Mouse (Mus musculus): Measurements from ENCODE around the gene Cntn4. TPM values are rescaled to one million over a fixed set of nuclear protein-coding genes. Genes with fewer than 3 reads are reported as not detected.
"Not testable (repeated sequence)": the region's sequence is repeated elsewhere in the genome, so short reads cannot be mapped to it uniquely, and the experiment has no call there.

Cntn4 gene
- polyA plus RNA-seq, 1 experiment from 2014 or later: 37.6 TPM

- H3K9me3 ChIP-seq (replicated peaks): no peaks in the 10 kb centered on the region
- H3K36me3 ChIP-seq: no peaks in the 10 kb centered on the region
- no peak overlapping the region for H3K4me2 ChIP-seq
- H3K27me3 ChIP-seq (replicated peaks): no peaks in the 10 kb centered on the region
- H3K9ac ChIP-seq (replicated peaks): no peak overlapping the region
- ATAC-seq (ENCODE audit: low FRiP score): no peak
- WGBS: 17% methylated on average over 1 of the region's 1 CpGs
- H3K4me3 ChIP-seq (replicated peaks): no peak overlapping the region
- H3K27ac ChIP-seq (replicated peaks): no peak overlapping the region
- no peaks in the 10 kb centered on the region for H3K4me1 ChIP-seq
Measured at GRCm38 (mm10) chr6:106335066-106335465, 657.6 kb downstream of the Cntn4 start.

GRCm38 (mm10) chr6:106336805-106337204, 659.3 kb downstream of the Cntn4 start:
- Histone ChIP-seq H3K4me3 (replicated peaks) (no peak overlapping the region), H3K9me3 (replicated peaks) (no peaks in the 10 kb centered on the region), H3K4me2 (no peak overlapping the region), H3K4me1 (no peaks in the 10 kb centered on the region), H3K27ac (replicated peaks) (no peak overlapping the region), H3K27me3 (replicated peaks) (no peaks in the 10 kb centered on the region), H3K9ac (replicated peaks) (no peak overlapping the region), H3K36me3 (no peaks in the 10 kb centered on the region)
- no peak for ATAC-seq (ENCODE audit: low FRiP score)
- WGBS: 87% methylated on average over 3 of the region's 3 CpGs

DNA sequence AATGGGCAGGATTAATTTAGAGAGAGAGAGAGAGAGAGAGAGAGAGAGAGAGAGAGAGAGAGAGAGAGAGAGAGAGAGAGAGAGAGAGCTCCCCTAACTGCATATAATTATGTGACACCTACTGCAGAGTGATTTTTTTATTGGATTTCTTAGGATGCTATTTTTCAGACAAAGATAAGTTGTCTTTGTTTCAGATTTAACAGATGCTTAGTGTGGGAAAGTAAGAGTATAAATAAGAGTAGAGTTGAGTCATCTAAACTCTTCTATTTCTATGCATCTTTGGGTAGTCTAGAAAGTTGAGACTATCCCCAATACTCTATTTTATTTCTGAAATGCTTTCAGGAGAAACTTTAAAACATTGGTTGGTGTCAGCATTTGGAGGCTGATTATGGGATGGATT, 660.4 kb downstream of the Cntn4 start:
- H3K36me3 ChIP-seq: no peaks in the 10 kb centered on the region
- no peaks in the 10 kb centered on the region for H3K4me1 ChIP-seq
- no peak overlapping the region for H3K9ac ChIP-seq (replicated peaks)
- H3K27me3 ChIP-seq (replicated peaks): no peaks in the 10 kb centered on the region
- H3K4me2 ChIP-seq: no peak overlapping the region
- no peak overlapping the region for H3K27ac ChIP-seq (replicated peaks)
- H3K4me3 ChIP-seq (replicated peaks): no peak overlapping the region
- H3K9me3 ChIP-seq (replicated peaks): no peaks in the 10 kb centered on the region
- no peak for ATAC-seq (ENCODE audit: low FRiP score)

- Histone ChIP-seq H3K9ac (replicated peaks) (no peak overlapping the region), H3K36me3 (no peaks in the 10 kb centered on the region), H3K27ac (replicated peaks) (no peak overlapping the region), H3K4me1 (no peaks in the 10 kb centered on the region), H3K27me3 (replicated peaks) (no peaks in the 10 kb centered on the region), H3K4me3 (replicated peaks) (no peak overlapping the region), H3K4me2 (no peak overlapping the region), H3K9me3 (replicated peaks) (no peaks in the 10 kb centered on the region)
- ATAC-seq (ENCODE audit: low FRiP score): no peak
Measured at GRCm38 (mm10) chr6:106341114-106341513, 663.7 kb downstream of the Cntn4 start.

DNA sequence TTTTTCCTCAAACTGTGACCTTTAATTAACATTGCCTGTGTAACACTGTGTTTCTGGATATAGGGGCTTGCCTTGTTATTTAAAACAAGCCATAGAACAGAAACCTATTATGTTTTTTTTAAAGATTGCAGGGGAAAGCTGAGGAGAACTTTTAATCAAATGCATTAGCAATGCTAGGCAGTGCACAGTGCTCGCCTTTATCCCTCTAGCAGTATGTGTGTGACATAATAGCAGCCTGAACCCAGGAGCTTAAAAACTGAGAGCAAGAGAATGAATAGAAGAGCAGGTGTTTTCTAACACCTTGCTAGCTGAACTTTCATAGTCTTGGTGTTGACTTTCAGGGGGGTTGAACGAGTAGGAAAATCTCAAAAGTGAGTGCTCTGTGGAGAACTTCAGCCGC, 672.6 kb downstream of the Cntn4 start:
- Histone ChIP-seq H3K4me1 (peaks cover 4% of the 10 kb centered on the region; the same call in 1 of the 2 replicates), H3K27me3 (replicated peaks) (no peaks in the 10 kb centered on the region), H3K4me2 (no peak overlapping the region), H3K9ac (replicated peaks) (no peak overlapping the region), H3K36me3 (no peaks in the 10 kb centered on the region), H3K4me3 (replicated peaks) (no peak overlapping the region), H3K27ac (replicated peaks) (no peak overlapping the region), H3K9me3 (replicated peaks) (no peaks in the 10 kb centered on the region)
- ATAC-seq (ENCODE audit: low FRiP score): no peak
- 43% methylated on average over 3 of the region's 3 CpGs for WGBS

GRCm38 (mm10) chr6:106351389-106351788, 673.9 kb downstream of the Cntn4 start:
- Histone ChIP-seq H3K4me2 (peak overlapping the region; percentile 9; the same call in 1 of the 2 replicates), H3K27ac (replicated peaks) (no peak overlapping the region; the same call in 1 of the 2 replicates), H3K9me3 (replicated peaks) (no peaks in the 10 kb centered on the region), H3K27me3 (replicated peaks) (no peaks in the 10 kb centered on the region), H3K36me3 (no peaks in the 10 kb centered on the region), H3K9ac (replicated peaks) (no peak overlapping the region), H3K4me1 (peaks cover 4% of the 10 kb centered on the region; the same call in 1 of the 2 replicates), H3K4me3 (replicated peaks) (no peak overlapping the region)
- ATAC-seq (ENCODE audit: low FRiP score): peak; percentile 45; the same call in 1 of the 2 replicates
- WGBS: 63% methylated on average over 2 of the region's 2 CpGs

DNA sequence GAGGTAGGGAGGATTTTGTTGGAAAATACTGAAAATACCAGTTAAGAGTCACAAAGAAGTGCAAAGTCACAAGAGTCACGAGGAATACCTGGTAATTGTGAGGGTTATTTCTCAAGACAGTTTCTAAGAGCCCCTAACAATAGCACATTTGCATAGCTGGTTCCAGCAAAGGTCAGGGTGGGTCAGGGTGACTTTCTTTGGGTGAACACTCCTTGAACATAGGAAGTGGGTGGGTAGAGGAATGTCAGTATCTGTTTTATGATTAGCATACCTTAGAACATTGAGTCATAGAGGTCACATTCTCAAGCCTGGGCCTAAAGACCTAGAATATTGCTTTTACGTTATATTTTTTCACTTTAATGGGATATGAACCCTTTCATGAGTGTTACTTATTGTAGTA, 681.3 kb downstream of the Cntn4 start:
- not testable (repeated sequence) for H3K9ac ChIP-seq (replicated peaks); H3K4me3 ChIP-seq (replicated peaks); H3K27ac ChIP-seq (replicated peaks); H3K27me3 ChIP-seq (replicated peaks); H3K36me3 ChIP-seq; H3K4me2 ChIP-seq; H3K4me1 ChIP-seq; H3K9me3 ChIP-seq (replicated peaks); ATAC-seq (ENCODE audit: low FRiP score)
- WGBS: 86% methylated on average over 2 of the region's 2 CpGs

GRCm38 (mm10) chr6:106381288-106382025, 704.0 kb downstream of the Cntn4 start:
- Histone ChIP-seq H3K27ac (replicated peaks) (no peak overlapping the region), H3K4me1 (no peaks in the 10 kb centered on the region), H3K36me3 (no peaks in the 10 kb centered on the region), H3K4me2 (no peak overlapping the region), H3K9ac (replicated peaks) (no peak overlapping the region), H3K9me3 (replicated peaks) (no peaks in the 10 kb centered on the region), H3K27me3 (replicated peaks) (no peaks in the 10 kb centered on the region), H3K4me3 (replicated peaks) (no peak overlapping the region)
- WGBS: 62% methylated on average over 6 of the region's 6 CpGs
- no peak for ATAC-seq (ENCODE audit: low FRiP score)

DNA sequence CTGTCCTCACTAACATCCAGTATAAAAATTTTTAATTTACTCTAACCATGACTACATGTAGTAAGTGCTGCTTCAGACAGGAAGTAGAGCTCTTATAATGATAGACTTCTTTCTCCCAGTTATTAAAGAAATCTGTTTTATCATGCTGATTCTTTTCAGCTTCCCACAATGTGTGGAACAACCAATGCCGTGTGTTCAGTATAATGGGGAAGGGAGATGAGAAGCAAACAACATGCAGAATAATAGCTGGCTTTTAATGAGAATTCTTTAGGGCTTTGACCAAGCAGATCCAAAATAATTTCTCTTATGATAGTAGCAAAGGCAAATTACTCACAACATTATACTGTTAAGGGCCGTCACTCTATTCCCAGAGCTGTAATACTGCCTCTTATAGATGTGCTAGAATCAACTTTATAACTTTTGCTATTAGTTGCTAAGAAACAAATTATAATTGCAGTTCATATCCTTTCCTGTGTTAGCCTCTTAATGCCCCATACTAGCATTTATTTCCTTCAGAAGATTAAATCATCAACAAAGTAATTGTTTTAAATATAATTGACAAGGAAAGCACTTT, 710.5 kb downstream of the Cntn4 start:
- no peaks in the 10 kb centered on the region for H3K27me3 ChIP-seq (replicated peaks)
- no peak overlapping the region for H3K27ac ChIP-seq (replicated peaks)

DNA sequence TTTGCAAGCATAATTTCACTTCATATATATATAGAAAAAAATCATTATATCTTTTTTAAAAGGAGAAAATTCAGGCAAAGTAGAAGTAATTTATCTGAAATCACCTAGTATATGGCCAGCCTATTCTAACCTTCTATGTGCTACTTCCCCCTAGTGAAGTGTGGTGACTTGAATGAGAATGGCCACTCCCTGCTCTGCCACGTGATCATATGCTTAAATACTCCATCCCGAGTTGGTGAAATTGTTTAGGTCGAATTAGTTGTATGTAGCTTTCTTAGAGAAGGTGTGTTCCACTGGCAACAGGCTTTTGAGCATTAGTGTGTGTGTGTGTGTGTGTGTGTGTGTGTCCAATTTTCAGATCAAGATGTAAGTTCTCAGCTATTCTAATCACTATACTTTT, 730.6 kb downstream of the Cntn4 start:
- Histone ChIP-seq H3K4me2 (no peak overlapping the region), H3K27ac (replicated peaks) (no peak overlapping the region), H3K4me1 (no peaks in the 10 kb centered on the region), H3K4me3 (replicated peaks) (no peak overlapping the region), H3K27me3 (replicated peaks) (no peaks in the 10 kb centered on the region), H3K9me3 (replicated peaks) (no peaks in the 10 kb centered on the region), H3K36me3 (no peaks in the 10 kb centered on the region), H3K9ac (replicated peaks) (no peak overlapping the region)
- no peak for ATAC-seq (ENCODE audit: low FRiP score)
- WGBS: 79% methylated on average over 3 of the region's 3 CpGs

More for the DNA sequence above, 710.5 kb downstream of the Cntn4 start:
- peak; percentile 89 for ATAC-seq (ENCODE audit: low FRiP score)
- H3K4me2 ChIP-seq: no peak overlapping the region
- H3K36me3 ChIP-seq: no peaks in the 10 kb centered on the region
- 43% methylated on average over 2 of the region's 2 CpGs for WGBS
- H3K9me3 ChIP-seq (replicated peaks): no peaks in the 10 kb centered on the region
- no peaks in the 10 kb centered on the region for H3K4me1 ChIP-seq
- no peak overlapping the region for H3K4me3 ChIP-seq (replicated peaks)
- no peak overlapping the region for H3K9ac ChIP-seq (replicated peaks)

DNA sequence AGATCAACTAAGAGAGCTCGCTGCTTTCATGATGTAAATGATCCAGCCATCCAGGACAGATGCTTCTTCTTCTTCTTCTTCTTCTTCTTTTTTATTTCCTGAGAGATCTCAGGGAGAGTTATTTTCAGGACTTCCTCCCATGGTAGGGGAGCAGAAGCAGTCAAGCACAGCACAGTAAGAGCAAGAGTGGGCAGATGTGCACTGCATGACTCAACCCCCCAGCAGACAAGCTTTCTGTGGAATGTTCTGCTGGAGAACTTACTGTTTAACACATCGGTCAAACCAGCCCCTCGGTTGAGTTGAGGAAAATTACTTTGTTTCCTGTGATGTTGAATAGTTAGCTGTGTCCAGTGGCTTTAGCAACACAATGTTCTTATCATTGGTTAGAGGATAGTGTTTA, 731.2 kb downstream of the Cntn4 start:
- Histone ChIP-seq H3K4me2 (no peak overlapping the region), H3K9me3 (replicated peaks) (no peaks in the 10 kb centered on the region), H3K4me1 (no peaks in the 10 kb centered on the region), H3K4me3 (replicated peaks) (no peak overlapping the region), H3K36me3 (no peaks in the 10 kb centered on the region), H3K27ac (replicated peaks) (no peak overlapping the region), H3K9ac (replicated peaks) (no peak overlapping the region), H3K27me3 (replicated peaks) (no peaks in the 10 kb centered on the region)
- WGBS: 75% methylated on average over 3 of the region's 3 CpGs
- ATAC-seq (ENCODE audit: low FRiP score): no peak

- Histone ChIP-seq H3K36me3 (no peaks in the 10 kb centered on the region), H3K27ac (replicated peaks) (no peak overlapping the region), H3K4me2 (no peak overlapping the region), H3K4me1 (no peaks in the 10 kb centered on the region), H3K9me3 (replicated peaks) (no peaks in the 10 kb centered on the region), H3K9ac (replicated peaks) (no peak overlapping the region), H3K27me3 (replicated peaks) (no peaks in the 10 kb centered on the region), H3K4me3 (replicated peaks) (no peak overlapping the region)
- ATAC-seq (ENCODE audit: low FRiP score): no peak
Measured at GRCm38 (mm10) chr6:106422947-106423346, 745.5 kb downstream of the Cntn4 start.
